Mouse (Mus musculus) heart, adult 18-20 months (tissue): Measurements from ENCODE around the gene Fdx1. TPM values are rescaled to one million over a fixed set of nuclear protein-coding genes. Genes with fewer than 3 reads are reported as not detected.

ENCODE experiments used
- DNase-seq, 2 experiments: peaks; one replicate each; pipeline ENCODE4 v3.0.0; 2021 to 2022; ENCODE audit warnings: mixed read lengths in 1 of 2
- total RNA-seq, 2 experiments: library from RNA; stranded (reverse); gene quantifications; 2 replicates each; pipeline ENCODE4 v1.2.3; 2021

Gene Fdx1
- total RNA-seq, 2 experiments from 2014 or later = 104 to 126 TPM

- no peak for DNase-seq
Observed at GRCm38 (mm10) chr9:51906938-51907337, 56.4 kb downstream of the Fdx1 start.

Other genes starting within 250 kb of the Fdx1 start
- gene Arhgap20, start 198.2 kb downstream of the Fdx1 start, total RNA-seq = 10 to 100 TPM; 17.5 to 20.7 TPM
- 10 to 100 TPM; 88.4 to 91.8 TPM for gene Rdx, start 83.6 kb upstream of the Fdx1 start, total RNA-seq
- gene Zc3h12c, start 205.0 kb upstream of the Fdx1 start, total RNA-seq = 1 to 10 TPM; 7.7 to 8.4 TPM